Mouse (Mus musculus): ENCODE measurements around the gene Tmem198b. TPM values are rescaled to one million over a fixed set of nuclear protein-coding genes. Genes with fewer than 3 reads are reported as not detected.
"Not testable (repeated sequence)": the region's sequence is repeated elsewhere in the genome, so short reads cannot be mapped to it uniquely, and the experiment has no call there.

The Tmem198b gene
- polyA plus RNA-seq (2015; fragmentation: Nextera tagmentation; extraction: Ambion mirVana): 14.4 and 16.6 TPM in 2 replicates

DNA sequence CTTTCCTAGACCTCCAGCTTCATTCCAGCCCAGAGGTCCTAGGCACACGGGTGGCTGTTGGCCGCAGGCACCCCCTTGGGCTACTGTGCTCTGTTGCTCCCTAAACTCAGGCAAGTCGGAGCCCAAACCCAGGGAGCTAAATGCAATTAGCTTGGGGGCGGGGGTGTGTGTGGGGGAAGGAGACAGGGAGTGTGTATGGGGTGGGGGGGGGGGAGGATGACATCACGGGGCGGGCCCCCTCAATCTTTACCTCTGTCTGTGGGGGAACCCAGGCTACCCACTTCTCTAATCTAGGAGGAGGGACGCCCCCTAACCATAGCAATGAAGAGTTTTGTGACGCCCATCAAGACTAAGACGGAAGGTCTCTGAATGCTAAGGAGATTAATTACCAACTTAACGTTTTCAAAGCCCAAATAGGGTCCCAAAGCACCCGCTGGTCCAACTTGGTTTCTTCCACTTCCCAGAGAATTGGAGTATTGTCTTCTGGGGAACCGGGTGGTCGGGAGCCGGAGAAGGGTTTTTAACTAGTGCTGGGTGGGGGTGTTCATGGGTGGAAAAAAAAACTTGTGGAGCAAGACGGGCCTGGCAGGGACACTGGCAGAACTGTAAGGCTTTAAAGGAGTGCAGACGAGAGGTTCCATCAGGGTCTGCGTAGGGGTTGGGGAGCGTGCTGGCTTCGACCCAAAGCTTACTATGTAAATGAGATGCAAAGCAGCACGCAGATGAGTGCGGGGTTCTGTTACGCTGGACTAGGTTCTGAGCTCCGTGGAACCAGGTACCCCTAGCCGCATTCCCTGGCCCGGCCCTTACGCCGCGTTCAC lies at the start of gene Tmem198b:
Gene Tmem198b, minus strand, starts transcription at position 100 of the 821 bp plus-strand sequence.
- Histone ChIP-seq H3K4me2 (peak within 1 kb of the TSS; percentile 67), H3K4me1 (peaks cover 58% of the 10 kb centered on the region), H3K9me3 (replicated peaks) (no peaks in the 10 kb centered on the region), H3K27ac (replicated peaks) (peak within 1 kb of the TSS; percentile 98), H3K9ac (replicated peaks) (peak within 1 kb of the TSS; percentile 91), H3K27me3 (replicated peaks) (no peaks in the 10 kb centered on the region), H3K36me3 (peaks cover 13% of the 10 kb centered on the region; the same call in 1 of the 2 replicates), H3K4me3 (replicated peaks) (peak within 1 kb of the TSS; percentile 86)
- ATAC-seq (ENCODE audit: low FRiP score): peak; percentile 75
- WGBS: under 1% methylated on average over 28 of the region's 28 CpGs

DNA sequence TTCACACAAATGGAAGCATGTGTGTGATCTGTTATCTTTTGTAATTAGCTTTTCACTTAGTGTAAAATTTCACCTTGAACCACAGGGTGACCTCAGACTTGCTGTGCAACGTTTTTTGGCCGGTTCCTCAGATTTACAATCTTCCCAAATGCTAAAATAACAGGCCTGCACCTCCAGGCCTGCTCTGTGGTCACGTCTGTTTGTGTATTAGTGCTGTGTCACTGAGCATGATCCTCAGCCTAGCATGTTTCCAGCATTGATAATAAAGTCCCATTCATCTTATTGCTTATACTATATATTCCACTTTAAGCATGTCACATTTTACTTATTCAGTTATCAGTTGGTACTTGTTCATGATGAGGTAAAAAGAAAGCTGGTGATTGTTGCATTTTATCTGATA lies 46.2 kb upstream of the Tmem198b start:
- Histone ChIP-seq H3K36me3 (peaks cover 40% of the 10 kb centered on the region), H3K9ac (replicated peaks) (no peak overlapping the region), H3K27ac (replicated peaks) (no peak overlapping the region), H3K4me3 (replicated peaks) (no peak overlapping the region), H3K4me1 (peaks cover 4% of the 10 kb centered on the region; the same call in 1 of the 2 replicates), H3K9me3 (replicated peaks) (no peaks in the 10 kb centered on the region), H3K4me2 (no peak overlapping the region), H3K27me3 (replicated peaks) (no peaks in the 10 kb centered on the region)
- no peak for ATAC-seq (ENCODE audit: low FRiP score)
- 70% methylated on average over 3 of the region's 3 CpGs for WGBS

DNA sequence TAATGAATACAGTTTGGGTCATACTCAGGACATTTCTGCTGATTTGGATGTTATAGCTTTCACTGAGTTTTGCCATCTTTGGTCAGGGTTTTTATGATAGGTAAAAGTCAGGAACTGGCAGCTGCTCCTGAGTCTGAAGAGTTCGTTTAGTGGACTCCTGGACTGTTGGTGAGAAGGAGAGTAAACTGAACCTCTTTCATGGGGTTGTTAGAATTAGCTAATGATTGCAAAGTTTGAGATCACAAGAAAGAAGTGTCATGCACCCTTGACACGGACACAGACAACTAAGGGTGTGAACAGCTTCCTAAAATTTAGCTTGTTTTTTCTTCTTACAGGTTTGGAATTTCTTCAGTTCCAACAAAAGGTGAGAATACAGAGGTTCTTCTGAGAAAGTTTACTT lies 44.3 kb upstream of the Tmem198b start:
- Histone ChIP-seq H3K27ac (replicated peaks) (no peak overlapping the region), H3K4me1 (peaks cover 4% of the 10 kb centered on the region; the same call in 1 of the 2 replicates), H3K4me3 (replicated peaks) (no peak overlapping the region), H3K4me2 (no peak overlapping the region), H3K27me3 (replicated peaks) (no peaks in the 10 kb centered on the region), H3K9ac (replicated peaks) (no peak overlapping the region), H3K36me3 (peaks cover 40% of the 10 kb centered on the region), H3K9me3 (replicated peaks) (no peaks in the 10 kb centered on the region)
- ATAC-seq (ENCODE audit: low FRiP score): no peak
- WGBS: 53% methylated on average over 2 of the region's 2 CpGs

DNA sequence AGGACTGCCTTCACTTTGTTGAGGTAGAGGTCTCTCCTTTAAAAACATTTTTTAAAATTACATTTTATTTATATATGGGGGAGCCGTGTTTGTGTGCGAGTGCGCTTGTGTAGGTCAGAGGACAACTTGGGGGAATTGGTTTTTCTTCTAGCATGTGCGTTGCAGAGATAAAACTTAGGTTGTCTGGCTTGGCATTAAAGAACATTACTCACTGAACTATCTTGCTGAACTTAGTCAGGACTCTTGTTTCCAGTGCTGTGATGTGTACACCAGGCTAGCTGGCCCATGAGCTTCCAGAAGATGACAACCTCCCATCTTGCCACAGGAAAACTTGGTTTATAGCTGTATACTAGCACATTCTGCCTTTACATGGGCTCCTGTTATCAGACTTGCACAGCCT lies 42.5 kb upstream of the Tmem198b start:
- 97% methylated on average over 4 of the region's 4 CpGs for WGBS
- Histone ChIP-seq H3K36me3 (peaks cover 51% of the 10 kb centered on the region), H3K27me3 (replicated peaks) (no peaks in the 10 kb centered on the region), H3K27ac (replicated peaks) (no peak overlapping the region), H3K4me1 (peaks cover 4% of the 10 kb centered on the region; the same call in 1 of the 2 replicates), H3K9ac (replicated peaks) (no peak overlapping the region), H3K9me3 (replicated peaks) (no peaks in the 10 kb centered on the region), H3K4me3 (replicated peaks) (no peak overlapping the region), H3K4me2 (no peak overlapping the region)
- no peak for ATAC-seq (ENCODE audit: low FRiP score)

DNA sequence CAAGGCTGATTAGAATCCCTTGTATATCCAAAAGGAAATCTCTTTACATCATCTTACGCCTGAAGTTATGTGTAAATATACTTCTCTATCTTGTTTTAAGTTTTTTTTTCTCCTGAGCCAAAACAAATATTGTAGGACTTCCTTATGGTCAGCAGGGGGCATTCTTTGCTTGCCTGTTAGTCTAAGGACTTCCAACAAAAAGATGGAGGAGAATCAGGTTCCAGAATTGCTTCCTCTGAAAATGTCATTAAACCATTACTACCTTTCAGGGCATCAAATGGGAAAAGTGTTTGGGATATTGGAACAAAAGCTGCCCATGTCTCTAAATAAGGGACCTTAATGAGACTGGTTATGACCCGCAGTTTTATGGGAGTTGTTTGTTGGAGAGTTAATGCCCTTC lies 41.3 kb upstream of the Tmem198b start:
- Histone ChIP-seq H3K9ac (replicated peaks) (no peak overlapping the region), H3K4me1 (peaks cover 4% of the 10 kb centered on the region; the same call in 1 of the 2 replicates), H3K4me2 (0 out of 2 replicates have a peak overlapping the region, but pooled peaks have one; percentile 1), H3K4me3 (replicated peaks) (no peak overlapping the region), H3K27me3 (replicated peaks) (no peaks in the 10 kb centered on the region), H3K9me3 (replicated peaks) (no peaks in the 10 kb centered on the region), H3K27ac (replicated peaks) (no peak overlapping the region), H3K36me3 (peaks cover 49% of the 10 kb centered on the region)
- 20% methylated on average over 2 of the region's 2 CpGs for WGBS
- no peak for ATAC-seq (ENCODE audit: low FRiP score)

DNA sequence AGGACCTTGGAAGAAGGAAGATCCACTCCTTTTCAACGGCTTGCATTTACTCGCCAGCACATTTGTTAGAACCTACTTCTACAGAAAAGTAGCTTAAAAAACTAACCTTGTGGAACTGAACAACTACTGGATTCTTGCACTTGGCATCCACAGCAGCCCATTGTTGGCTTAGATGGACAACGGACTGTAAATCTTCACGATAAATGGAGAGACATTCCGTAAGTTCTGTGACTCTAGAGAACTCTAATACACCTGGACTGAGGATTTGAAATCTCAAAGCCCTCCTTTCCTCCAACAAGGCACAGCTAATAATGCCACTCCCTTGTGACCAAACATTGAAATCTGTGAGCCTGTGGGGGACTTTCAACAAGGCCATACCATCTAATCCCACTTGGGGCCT lies 39.1 kb upstream of the Tmem198b start:
- ATAC-seq (ENCODE audit: low FRiP score): no peak
- WGBS: 87% methylated on average over 5 of the region's 5 CpGs
- Histone ChIP-seq H3K4me3 (replicated peaks) (no peak overlapping the region), H3K9me3 (replicated peaks) (no peaks in the 10 kb centered on the region), H3K4me2 (no peak overlapping the region), H3K4me1 (peaks cover 4% of the 10 kb centered on the region; the same call in 1 of the 2 replicates), H3K36me3 (peaks cover 46% of the 10 kb centered on the region), H3K27me3 (replicated peaks) (no peaks in the 10 kb centered on the region), H3K27ac (replicated peaks) (no peak overlapping the region), H3K9ac (replicated peaks) (no peak overlapping the region)

DNA sequence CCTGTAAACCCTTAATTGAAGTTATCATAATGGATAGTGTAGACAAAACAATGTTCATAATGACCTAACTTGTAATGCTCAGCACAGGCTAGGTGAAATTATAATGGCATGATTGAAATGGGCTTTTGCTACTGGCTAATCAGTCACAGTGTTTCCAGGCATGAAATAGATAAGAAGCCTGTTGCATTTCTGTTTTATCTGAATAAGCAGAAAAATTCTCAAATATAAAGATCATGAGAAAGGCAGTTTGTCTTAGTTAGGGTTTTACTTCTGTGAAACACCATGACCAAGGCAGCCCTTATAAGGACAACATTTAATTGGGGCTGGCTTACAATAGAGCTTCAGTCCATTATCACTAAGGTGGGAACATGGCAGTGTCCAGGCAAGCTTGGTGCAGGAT lies 36.4 kb upstream of the Tmem198b start:
- H3K27ac ChIP-seq (replicated peaks): no peak overlapping the region
- no peaks in the 10 kb centered on the region for H3K27me3 ChIP-seq (replicated peaks)
- no peaks in the 10 kb centered on the region for H3K9me3 ChIP-seq (replicated peaks)
- H3K9ac ChIP-seq (replicated peaks): no peak overlapping the region
- H3K4me2 ChIP-seq: no peak overlapping the region
- peaks cover 53% of the 10 kb centered on the region for H3K36me3 ChIP-seq
- ATAC-seq (ENCODE audit: low FRiP score): no peak
- H3K4me1 ChIP-seq: peaks cover under 1% of the 10 kb centered on the region; the same call in 1 of the 2 replicates
- no peak overlapping the region for H3K4me3 ChIP-seq (replicated peaks)

DNA sequence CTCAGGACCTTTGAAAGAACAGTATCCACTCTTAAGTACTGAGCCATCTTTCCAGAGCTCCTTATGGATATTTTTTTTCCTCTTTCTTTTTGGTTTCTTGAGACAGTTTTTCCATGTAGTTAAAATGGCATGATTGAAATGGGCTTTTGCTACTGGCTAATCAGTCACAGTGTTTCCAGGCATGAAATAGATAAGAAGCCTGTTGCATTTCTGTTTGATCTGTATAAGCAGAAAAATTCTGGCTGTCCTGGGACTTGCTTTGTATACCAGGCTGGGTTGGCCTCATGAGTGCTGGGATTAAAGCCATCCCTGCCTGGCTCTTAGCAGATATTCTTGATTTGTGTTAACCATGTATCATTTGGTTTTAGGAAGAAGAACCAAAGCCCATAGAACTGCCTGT lies 35.3 kb upstream of the Tmem198b start:
- no peaks in the 10 kb centered on the region for H3K27me3 ChIP-seq (replicated peaks)
- ATAC-seq (ENCODE audit: low FRiP score): no peak
- H3K9ac ChIP-seq (replicated peaks): no peak overlapping the region
- no peaks in the 10 kb centered on the region for H3K4me1 ChIP-seq
- H3K9me3 ChIP-seq (replicated peaks): no peaks in the 10 kb centered on the region
- H3K36me3 ChIP-seq: peaks cover 53% of the 10 kb centered on the region
- H3K27ac ChIP-seq (replicated peaks): no peak overlapping the region
- H3K4me2 ChIP-seq: no peak overlapping the region
- no peak overlapping the region for H3K4me3 ChIP-seq (replicated peaks)

DNA sequence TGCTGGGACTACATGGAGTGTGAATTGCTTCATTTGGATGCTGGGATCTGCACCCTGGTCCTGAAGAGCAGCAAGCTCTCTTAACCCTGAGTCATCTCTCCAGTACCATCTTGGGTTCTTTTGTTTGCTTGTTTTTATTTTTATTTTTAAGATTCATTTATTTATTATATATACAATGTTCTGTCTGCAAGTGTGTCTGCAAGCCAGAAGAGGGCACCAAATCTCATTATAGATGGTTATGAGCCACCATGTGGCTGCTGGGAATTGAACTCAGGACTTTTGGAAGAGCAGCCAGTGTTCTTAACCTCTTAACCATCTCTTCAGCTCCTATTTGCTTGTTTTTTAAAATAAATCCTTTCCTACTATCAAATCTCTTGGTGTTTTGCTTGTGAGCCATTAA lies 33.2 kb upstream of the Tmem198b start:
- Histone ChIP-seq H3K9me3 (replicated peaks) (no peaks in the 10 kb centered on the region), H3K4me2 (no peak overlapping the region), H3K36me3 (peaks cover 52% of the 10 kb centered on the region), H3K27ac (replicated peaks) (no peak overlapping the region), H3K4me1 (no peaks in the 10 kb centered on the region), H3K4me3 (replicated peaks) (no peak overlapping the region), H3K9ac (replicated peaks) (no peak overlapping the region), H3K27me3 (replicated peaks) (no peaks in the 10 kb centered on the region)
- ATAC-seq (ENCODE audit: low FRiP score): no peak

DNA sequence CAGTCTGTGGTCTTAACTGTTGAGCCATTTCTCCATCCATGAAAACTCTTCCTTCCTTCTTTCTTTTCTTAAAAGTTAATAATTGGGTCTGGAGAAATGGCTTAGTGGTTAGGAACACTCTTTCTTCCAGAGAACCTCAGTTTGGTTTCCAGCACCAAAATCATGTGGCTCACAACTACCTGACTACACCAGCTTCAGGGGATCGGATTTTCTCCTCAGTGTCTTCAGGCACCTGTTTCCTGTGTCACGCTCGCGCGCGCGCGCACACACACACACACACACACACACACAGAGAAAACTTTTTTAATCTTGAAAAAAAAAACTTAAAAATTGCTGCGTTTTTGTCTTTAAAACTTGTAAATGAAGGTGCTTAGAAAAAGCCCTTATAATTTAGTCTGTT lies 19.7 kb upstream of the Tmem198b start:
- H3K4me2 ChIP-seq: no peak overlapping the region
- H3K27me3 ChIP-seq (replicated peaks): no peaks in the 10 kb centered on the region
- ATAC-seq (ENCODE audit: low FRiP score): no peak
- peaks cover 14% of the 10 kb centered on the region for H3K36me3 ChIP-seq
- over 99% methylated on average over 9 of the region's 9 CpGs for WGBS
- H3K4me3 ChIP-seq (replicated peaks): no peak overlapping the region
- no peak overlapping the region for H3K9ac ChIP-seq (replicated peaks)
- H3K4me1 ChIP-seq: peaks cover 20% of the 10 kb centered on the region
- H3K27ac ChIP-seq (replicated peaks): no peak overlapping the region
- H3K9me3 ChIP-seq (replicated peaks): no peaks in the 10 kb centered on the region

DNA sequence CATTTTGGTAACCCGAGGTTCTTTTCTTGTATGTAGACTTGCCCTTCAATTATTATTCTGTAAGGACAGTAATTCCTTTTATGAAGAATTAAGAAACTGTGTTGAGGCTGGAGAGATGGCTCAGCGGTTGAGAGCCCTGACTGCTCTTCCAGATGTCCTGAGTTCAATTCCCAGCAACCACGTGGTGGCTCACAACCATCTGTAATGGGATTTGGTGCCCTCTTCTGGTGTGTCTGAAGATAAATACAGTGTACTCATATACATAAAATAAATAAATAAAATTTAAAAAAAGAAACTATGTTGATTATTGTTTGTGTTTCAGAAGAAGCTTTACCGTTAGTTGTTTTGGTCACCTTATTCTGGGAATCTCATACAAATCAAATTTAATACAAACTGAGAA lies 18.9 kb upstream of the Tmem198b start:
- not testable (repeated sequence) for H3K4me3 ChIP-seq (replicated peaks); H3K27me3 ChIP-seq (replicated peaks); ATAC-seq (ENCODE audit: low FRiP score); H3K27ac ChIP-seq (replicated peaks); H3K9me3 ChIP-seq (replicated peaks); H3K9ac ChIP-seq (replicated peaks)
- Histone ChIP-seq H3K36me3 (peaks cover 20% of the 10 kb centered on the region), H3K4me2 (peak overlapping the region; percentile 85), H3K4me1 (peaks cover 20% of the 10 kb centered on the region)
- WGBS: 81% methylated on average over 4 of the region's 4 CpGs

DNA sequence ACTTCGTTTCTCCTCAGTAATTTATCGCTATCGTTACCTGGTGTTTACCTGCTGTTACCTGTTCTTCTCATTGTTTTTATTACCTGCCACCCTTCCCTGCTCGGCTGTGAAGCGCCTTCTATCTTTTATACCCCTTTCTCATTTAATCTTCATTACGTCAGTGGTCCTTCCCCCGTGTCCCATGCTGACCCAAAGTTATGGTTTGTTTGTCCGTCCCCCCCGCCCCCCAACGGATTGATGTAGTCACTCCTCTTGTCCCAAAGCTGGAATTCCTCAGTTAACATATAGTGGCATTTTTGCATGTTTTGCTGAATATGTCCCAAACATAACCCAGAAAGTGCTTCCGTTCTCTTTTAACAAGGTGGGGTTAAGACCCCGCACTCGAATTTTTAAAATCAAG lies 18.0 kb upstream of the Tmem198b start:
- H3K4me2 ChIP-seq: peak overlapping the region; percentile 85
- H3K4me3 ChIP-seq (replicated peaks): peak overlapping the region; percentile 71
- peak; percentile 3; the same call in 1 of the 2 replicates for ATAC-seq (ENCODE audit: low FRiP score)
- H3K9ac ChIP-seq (replicated peaks): peak overlapping the region; percentile 75
- WGBS: 4% methylated on average over 13 of the region's 13 CpGs
- peak overlapping the region; percentile 75 for H3K27ac ChIP-seq (replicated peaks)
- no peaks in the 10 kb centered on the region for H3K9me3 ChIP-seq (replicated peaks)
- H3K4me1 ChIP-seq: peaks cover 20% of the 10 kb centered on the region
- no peaks in the 10 kb centered on the region for H3K27me3 ChIP-seq (replicated peaks)
- peaks cover 29% of the 10 kb centered on the region for H3K36me3 ChIP-seq

Measured in neural tube, embryonic 15.5 days (tissue).